Mouse (Mus musculus): ENCODE data around the gene Arl15. TPM values are rescaled to one million over a fixed set of nuclear protein-coding genes. Genes with fewer than 3 reads are reported as not detected.

The Arl15 gene
- total RNA-seq, 2 experiments from 2014 or later, result 12.1 to 14.3 TPM

GRCm38 (mm10) chr13:113843310-113843649, 49.0 kb downstream of the Arl15 start:
- peak; percentile 40 for ATAC-seq (ENCODE audit: poor library complexity, severe bottlenecking)

- peak; percentile 59 for ATAC-seq (ENCODE audit: poor library complexity, severe bottlenecking)
These were observed 49.6 kb downstream of the Arl15 start for GRCm38 (mm10) chr13:113843901-113844300.

- no peak for ATAC-seq (ENCODE audit: poor library complexity, severe bottlenecking)
These were observed 50.4 kb downstream of the Arl15 start for GRCm38 (mm10) chr13:113844717-113845116.

- no peak for ATAC-seq (ENCODE audit: poor library complexity, severe bottlenecking)
These were observed 50.9 kb downstream of the Arl15 start for GRCm38 (mm10) chr13:113845229-113845628.

GRCm38 (mm10) chr13:113846413-113846812, 52.1 kb downstream of the Arl15 start:
- ATAC-seq (ENCODE audit: poor library complexity, severe bottlenecking), result no peak

- ATAC-seq (ENCODE audit: poor library complexity, severe bottlenecking), result no peak
These were observed 56.2 kb downstream of the Arl15 start for GRCm38 (mm10) chr13:113850431-113851034.

GRCm38 (mm10) chr13:113851602-113852375, 57.5 kb downstream of the Arl15 start:
- no peak for ATAC-seq (ENCODE audit: poor library complexity, severe bottlenecking)

- no peak for ATAC-seq (ENCODE audit: poor library complexity, severe bottlenecking)
These were observed 58.0 kb downstream of the Arl15 start for GRCm38 (mm10) chr13:113852376-113852666.

- no peak for ATAC-seq (ENCODE audit: poor library complexity, severe bottlenecking)
These were observed 59.8 kb downstream of the Arl15 start for GRCm38 (mm10) chr13:113854146-113854545.

GRCm38 (mm10) chr13:113854551-113855312, 60.4 kb downstream of the Arl15 start:
- ATAC-seq (ENCODE audit: poor library complexity, severe bottlenecking), result no peak

GRCm38 (mm10) chr13:113856946-113857345, 62.6 kb downstream of the Arl15 start:
- no peak for ATAC-seq (ENCODE audit: poor library complexity, severe bottlenecking)

- ATAC-seq (ENCODE audit: poor library complexity, severe bottlenecking), result peak; percentile 24; the same call in 1 of the 2 replicates
These were observed 64.5 kb downstream of the Arl15 start for GRCm38 (mm10) chr13:113858667-113859391.

GRCm38 (mm10) chr13:113859392-113859776, 65.1 kb downstream of the Arl15 start:
- no peak for ATAC-seq (ENCODE audit: poor library complexity, severe bottlenecking)

GRCm38 (mm10) chr13:113860816-113861215, 66.5 kb downstream of the Arl15 start:
- ATAC-seq (ENCODE audit: poor library complexity, severe bottlenecking), result no peak

GRCm38 (mm10) chr13:113861231-113861630, 66.9 kb downstream of the Arl15 start:
- ATAC-seq (ENCODE audit: poor library complexity, severe bottlenecking), result no peak

GRCm38 (mm10) chr13:113862951-113863350, 68.6 kb downstream of the Arl15 start:
- ATAC-seq (ENCODE audit: poor library complexity, severe bottlenecking), result no peak

GRCm38 (mm10) chr13:113863688-113864087, 69.4 kb downstream of the Arl15 start:
- no peak for ATAC-seq (ENCODE audit: poor library complexity, severe bottlenecking)

GRCm38 (mm10) chr13:113864278-113864677, 70.0 kb downstream of the Arl15 start:
- ATAC-seq (ENCODE audit: poor library complexity, severe bottlenecking), result no peak

- ATAC-seq (ENCODE audit: poor library complexity, severe bottlenecking), result peak; percentile 57
These were observed 70.6 kb downstream of the Arl15 start for GRCm38 (mm10) chr13:113864893-113865292.

GRCm38 (mm10) chr13:113865378-113865777, 71.1 kb downstream of the Arl15 start:
- no peak for ATAC-seq (ENCODE audit: poor library complexity, severe bottlenecking)

- ATAC-seq (ENCODE audit: poor library complexity, severe bottlenecking), result peak; percentile 59
These were observed 71.5 kb downstream of the Arl15 start for GRCm38 (mm10) chr13:113865806-113866205.

Data from megakaryocyte, adult 5-6 weeks (primary cell).